Mouse (Mus musculus) thymus, postnatal 10 days (tissue): ENCODE results near the gene Caly.

ENCODE experiments used
- DNase-seq, 2 experiments: peaks; one replicate each; pipeline ENCODE4 v3.0.0; 2021; ENCODE audit warnings: low spot score in 2 of 2

The Caly gene

DNA sequence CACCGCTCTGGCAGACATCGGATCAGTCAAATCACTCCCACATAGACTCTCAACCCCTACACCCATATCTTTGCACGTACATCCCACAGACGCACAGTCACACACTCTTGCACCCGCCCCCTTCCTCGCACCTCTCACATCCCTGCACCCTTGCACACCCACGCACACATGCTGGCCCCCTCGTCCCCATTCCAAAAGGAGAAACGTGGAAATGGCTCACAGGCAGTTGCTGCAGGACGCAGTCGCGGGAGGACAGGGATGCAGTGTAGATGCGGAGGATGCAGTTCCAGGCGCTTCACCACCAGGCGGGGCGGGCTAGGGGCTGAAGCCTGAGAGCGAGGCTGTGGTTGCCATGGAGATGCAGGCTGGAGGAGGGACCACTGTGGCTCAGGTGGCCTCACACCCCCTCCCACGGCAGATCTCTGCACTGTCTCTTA, at the start of gene Caly:
Gene Caly, minus strand, starts transcription at position 307 of the 437 bp plus-strand sequence.
- peak in 1 of 2 experiments; percentile 48 for DNase-seq

DNA sequence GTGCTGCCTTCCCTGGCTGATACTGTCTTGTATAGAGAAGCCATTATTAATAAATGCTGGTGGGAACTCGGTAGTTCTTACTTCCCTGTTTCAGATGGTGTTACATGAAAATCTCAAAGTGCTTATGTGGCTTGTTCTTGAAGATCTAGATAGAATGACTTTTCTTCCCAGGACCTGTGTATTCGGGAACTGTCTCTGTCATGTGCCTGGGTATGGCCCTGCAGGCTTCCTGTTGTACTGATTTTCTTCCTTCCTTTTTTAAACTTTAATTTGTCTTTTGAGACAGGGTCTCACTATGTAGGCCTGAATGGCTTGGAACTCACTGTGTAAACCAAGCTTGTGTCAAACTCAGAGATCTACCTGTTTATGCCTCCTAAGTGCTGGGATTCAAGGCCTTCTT, 45.6 kb upstream of the Caly start:
- no peak for DNase-seq

DNA sequence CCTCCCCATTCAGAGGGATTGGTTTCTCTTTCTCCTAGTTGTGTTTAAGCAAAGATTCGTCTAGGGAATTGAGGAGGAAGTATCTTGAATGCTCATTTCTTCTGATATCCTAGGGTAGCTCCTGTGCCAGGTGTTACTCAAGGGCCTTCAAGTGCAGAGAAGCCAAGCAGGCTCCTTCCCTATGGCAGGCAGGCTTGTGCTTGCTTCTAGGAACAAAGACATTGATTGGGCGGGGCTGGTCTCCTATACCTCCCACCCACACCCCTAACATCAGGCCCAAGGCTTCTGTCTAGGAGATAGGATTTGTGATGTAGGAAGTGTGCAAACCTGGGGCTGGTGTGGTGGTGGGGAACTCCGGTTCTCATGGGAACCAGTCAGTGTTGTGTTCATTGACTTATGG, 44.6 kb upstream of the Caly start:
- DNase-seq: no peak

DNA sequence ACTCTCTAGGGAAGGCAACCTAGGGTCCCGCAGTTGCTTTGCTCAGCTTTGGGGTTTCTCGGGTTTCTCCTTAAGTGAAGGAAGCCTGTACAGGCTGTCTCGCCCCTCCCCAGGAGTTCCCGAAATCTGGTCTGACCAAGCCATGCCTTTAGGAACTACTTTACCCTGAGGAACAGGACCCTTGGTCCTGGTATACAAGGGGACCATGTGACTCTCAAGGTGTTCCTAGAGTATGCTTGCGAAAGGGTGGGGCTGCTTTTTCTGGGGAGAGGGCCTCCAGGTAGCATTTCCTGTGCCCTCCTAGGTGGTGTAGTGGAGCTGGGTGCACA, 43.6 kb upstream of the Caly start:
- DNase-seq: no peak

DNA sequence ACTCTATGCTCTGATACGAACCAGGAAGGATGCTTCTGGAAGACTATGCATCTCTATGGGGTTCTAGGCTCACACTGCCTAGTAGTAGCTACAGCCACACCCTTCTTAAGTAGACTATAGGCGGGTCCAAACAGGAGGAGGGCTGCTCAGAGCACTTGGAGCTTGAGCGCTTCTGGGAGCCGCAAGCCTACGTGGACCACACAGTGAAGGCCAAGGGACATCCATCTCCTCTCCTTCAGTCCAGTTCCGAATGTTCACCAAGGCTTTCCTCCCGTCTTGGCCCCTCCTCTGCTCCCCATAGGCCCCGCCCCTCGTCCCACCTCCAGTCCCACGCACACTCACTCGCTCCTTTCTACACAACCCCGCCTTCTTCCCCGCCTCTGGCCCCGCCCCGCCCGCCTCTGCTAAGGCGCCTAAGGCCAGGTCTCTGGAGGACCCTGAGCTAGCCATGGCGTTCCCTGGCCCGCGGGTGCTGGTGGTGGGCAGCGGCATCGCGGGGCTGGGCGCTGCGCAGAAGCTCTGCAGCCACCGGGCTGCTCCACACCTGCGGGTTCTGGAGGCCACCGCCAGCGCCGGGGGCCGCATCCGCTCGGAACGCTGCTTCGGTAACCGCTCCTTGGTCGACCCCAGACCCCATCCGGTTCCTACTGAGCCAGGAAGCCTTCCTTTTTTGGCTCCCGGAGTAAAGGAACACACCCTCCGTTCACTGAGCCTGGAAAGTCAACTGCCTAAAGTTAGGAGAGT, 43.1 kb upstream of the Caly start:
- DNase-seq: peak; percentile 84 to 85

DNA sequence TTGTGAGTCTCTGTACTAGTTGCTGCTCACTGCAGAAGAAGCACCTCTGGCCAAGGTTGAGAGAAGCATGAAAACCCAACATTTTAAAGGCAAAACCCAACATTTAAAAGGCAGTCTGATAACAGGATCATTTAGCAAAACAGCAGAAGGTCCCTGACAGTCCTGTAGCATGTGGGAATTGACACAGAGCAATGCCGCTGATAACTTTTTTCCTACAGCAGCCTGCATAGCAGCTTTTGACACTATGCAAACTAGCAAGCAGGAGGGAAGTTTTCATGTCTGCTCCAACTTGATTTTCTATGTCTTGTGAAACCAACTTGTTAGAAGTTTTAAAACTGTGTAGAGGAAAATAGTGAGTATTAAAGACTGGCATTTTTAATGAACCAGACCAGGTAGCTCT, 42.0 kb upstream of the Caly start:
- no peak for DNase-seq

DNA sequence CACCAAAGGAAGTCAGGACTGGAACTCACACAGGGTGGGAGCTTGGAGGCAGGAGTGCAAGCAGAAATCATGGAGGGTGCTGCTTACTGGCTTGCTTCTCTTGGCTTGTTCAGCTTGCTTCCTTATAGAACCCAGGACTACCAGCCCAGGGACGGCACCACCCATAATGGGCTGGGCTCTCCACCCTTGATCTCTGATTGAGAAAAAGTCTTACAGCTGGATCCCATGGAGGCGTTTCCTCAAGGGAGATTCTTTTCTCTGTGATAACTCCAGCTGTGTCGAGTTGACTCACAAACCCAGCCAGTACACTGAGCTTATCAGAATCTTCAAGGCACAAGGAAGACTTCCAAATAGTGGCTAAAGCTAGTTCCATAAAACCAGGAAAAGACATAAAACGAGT, 40.4 kb upstream of the Caly start:
- DNase-seq: no peak

DNA sequence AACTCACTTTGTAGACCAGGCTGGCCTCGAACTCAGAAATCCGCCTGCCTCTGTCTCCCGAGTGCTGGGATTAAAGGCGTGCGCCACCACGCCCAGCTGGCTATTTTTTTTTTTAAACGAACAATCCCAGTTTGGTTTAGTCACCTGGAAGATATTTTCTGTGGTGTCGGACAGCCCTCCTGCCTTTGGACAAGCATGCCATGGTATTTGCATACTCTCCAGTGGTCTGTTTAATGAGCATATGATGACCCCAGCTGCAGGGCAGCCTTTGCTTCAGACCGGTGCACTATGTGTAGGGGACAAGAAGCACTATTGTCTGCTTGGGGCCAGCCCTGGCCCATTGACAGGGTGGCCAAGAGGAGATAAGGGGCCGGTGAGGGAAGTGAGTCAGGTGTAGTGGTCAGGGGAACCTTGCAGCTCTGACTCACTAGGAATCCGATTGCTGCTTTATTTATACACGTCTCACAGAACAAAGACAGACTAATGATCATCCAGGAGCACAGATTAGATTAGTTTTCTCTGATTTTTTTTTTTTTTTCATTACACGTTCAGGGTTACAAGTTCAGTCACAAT, 39.1 kb upstream of the Caly start:
- no peak for DNase-seq

DNA sequence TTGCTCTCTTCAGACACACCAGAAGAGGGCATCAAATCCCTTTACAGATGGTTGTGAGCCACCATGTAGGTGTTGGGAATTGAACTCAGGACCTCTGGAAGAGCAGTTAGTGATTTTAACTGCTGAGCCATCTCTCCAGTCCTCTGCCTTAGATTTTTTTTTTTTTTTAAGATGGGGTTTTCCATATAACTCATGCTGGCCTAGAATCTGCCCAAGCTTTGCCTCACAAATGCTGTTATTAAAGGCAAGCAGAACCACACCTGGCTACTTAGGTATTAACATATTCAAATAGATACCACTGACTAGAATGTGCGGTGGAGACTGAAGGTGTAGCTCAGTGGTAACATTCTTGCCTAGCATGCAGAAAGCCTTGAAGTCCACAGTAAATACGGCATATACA, 38.1 kb upstream of the Caly start:
- DNase-seq: no peak

DNA sequence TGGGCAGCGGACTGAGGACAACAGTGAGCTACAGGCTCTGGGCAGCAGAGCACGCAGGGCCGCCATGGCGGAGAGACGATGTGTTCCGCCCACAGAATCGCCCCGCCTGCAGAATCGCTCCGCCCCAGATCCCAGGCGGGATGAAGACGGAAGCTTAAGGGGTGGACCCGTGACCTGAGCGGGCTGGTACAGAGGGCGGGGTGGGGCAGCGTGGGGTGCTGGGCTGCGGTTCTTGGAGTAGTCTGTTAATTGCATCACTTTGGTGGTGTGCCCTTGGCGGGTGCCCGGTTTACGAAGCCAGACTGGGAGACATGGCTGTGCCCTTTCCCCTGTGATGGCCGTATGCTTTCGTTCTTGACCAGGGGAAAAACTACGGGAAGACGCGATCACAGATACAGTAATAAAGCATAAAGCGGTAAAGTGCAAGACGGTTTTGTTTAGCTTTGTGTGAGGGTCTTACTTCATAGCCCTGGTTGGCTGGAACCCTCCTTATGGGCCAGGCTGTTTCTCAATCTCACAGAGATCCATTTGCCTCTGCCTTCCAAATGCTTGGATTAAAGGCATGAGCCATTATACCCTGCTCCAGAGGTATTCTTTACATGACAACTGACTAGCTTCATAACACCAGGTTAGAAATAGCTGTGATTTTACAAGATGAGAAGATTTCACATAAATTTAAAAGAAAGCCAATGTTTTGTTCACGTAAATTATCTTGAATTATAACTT, 34.1 kb upstream of the Caly start, which contains the start of gene Echs1:
Gene Echs1, minus strand, starts transcription at position 148 of the 726 bp plus-strand sequence.
- DNase-seq: peak; percentile 77 to 78

DNA sequence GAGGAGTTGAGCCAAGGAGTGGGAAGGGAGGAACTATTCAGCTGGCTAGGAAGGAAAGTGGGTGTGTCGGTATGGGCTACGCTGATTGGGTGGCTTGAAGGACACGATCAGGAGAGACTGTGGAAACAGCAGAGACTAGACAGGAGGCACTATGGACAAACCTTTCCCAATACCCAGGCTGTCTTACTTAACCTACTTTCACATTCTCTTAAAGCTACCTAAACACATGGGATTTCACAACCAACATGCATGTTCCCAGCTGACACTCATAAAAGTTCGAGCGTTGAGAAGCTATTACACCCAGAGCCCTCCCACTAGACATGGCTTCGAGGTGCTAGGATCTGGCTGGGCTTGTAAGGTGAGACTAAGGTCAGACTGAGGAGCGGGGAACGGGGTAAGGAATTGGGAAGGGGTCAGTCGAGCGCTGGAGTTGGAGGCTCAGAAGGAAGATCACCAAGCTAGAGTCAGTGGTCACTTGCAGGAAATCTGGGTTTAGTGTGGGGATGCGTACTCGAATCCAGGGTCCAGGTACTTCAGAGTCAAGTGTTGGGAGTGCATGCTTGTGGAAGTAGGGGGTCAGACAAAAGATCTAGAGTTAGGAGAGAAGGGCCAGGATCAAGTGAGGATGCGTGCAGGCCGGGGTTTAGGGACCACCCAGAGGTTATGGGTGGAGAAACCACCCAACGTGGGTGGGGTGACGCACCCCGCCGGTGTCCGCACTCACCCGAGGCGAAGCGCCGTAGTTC, 33.4 kb upstream of the Caly start, which contains the start of gene Paox:
Gene Paox, plus strand, starts transcription at position 217 of the 746 bp plus-strand sequence.
- DNase-seq: no peak

DNA sequence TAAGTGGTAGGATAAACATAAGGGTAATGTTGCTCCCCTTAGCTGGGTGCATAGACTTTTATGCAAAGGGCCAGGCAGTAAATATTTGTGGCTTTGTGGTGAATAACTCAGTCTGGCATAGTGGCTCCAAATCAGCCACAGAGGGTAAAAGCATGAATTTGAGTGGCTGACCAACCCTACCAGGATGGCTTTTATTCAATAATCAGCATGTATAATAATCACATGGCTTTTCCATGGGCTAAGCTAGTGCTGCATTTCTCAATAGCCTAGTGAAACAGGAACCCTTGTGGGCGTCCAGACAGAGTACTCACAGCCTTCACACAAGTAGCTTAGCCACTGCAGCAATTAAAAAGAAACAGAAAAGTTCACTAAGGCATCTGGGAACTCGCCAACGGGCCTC, 29.6 kb upstream of the Caly start:
- no peak for DNase-seq

DNA sequence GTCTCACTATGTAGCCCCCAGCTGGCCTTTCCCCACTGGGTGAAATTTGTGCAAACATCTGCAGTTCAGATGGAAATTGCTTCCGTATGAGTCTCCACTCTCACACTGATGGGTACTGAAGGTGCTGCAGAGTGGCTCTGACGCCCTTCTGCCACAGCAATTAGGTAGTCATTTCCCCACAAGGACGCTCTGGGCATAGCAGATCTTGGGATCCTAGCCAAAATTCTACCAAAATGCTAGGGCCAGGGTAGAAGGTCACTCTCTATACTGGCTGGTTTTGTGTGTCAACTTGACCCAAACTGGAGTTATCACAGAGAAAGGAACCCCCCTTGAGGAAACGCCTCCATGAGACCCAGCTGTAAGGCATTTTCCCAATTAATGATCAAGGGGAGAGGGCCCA, 21.7 kb upstream of the Caly start:
- no peak for DNase-seq

DNA sequence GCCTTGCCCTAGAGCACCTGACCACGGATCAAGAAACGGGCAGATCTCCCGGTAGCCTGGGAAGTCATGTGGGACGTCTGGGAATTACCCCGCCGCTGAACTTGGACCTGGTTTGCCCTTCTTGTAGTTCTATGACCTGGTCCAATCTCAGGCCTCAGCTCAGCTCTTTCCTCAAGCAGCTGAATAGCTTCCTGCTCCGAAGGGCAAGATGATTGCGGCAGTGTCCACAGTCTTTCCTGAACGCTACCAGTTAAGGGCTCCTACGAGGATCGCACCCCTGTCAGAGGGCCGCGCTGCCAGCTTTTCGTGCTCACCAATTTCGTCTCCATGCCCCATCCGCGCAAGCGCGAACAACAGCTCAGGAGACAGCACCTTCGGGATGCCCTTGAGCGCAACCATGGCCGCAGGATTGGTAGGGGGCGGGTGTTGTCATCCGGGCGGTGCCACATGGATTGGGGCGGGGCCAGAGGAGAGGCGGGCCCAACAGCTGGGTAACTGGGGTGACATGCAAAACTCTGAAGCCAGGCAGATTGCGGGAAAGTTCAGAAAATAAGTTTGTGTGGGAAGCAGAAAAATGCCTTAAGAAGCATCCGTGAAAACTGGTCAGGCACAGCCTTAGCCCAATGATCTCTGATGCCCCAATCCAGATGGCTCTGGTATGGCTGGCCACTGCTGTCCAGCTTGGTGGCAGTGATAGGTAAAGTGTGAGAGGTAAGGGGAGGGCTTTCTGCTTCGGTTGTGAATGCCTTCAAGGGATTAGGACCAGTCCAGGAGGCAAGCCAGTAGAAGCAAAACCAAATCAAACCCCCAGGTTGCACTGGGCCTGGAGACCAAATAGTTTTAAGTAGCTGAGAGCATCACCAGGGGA, 19.9 kb upstream of the Caly start, which contains the start of gene Fuom:
Gene Fuom, minus strand, starts transcription at position 449 of the 868 bp plus-strand sequence.
- DNase-seq: peak; percentile 80 to 81

DNA sequence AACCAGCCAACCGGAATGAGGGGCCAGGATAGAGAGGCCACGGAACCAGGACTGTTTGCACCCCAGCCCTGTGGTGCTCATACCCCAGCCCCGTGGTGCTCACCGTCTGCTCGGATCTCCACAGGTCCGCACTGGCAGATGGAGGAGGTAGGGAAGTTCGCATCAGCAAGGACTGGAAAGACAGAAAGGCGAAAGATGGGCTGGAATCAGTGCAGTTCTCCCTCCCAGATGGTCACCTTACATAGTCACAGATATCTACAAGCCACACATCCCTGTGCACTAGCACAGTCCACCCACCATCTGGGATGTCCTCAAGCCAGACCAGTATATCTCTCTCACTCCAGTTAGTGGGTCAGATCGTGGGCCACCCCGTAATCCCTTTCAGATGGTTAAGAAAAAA, 19.1 kb upstream of the Caly start:
- DNase-seq: no peak

DNA sequence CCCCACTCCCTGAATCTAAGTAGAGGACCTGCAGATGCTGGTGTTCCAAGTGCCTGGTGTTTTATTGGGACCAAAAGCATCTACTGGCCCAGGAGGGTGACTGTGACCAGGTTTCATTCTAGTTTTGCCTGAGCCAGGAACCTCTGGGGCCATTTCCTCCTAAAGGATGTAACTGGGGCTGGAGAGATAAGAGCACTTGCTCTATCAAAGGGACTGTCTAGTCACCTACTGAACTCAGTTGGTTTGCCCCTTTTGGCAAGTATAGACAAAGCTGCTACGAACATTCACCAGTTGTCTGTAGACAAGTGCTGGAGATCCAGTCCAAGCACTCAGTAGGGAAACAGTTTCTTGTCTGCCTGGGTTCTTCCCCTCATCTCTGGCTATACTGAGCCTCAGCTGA, 16.1 kb upstream of the Caly start:
- no peak for DNase-seq

DNA sequence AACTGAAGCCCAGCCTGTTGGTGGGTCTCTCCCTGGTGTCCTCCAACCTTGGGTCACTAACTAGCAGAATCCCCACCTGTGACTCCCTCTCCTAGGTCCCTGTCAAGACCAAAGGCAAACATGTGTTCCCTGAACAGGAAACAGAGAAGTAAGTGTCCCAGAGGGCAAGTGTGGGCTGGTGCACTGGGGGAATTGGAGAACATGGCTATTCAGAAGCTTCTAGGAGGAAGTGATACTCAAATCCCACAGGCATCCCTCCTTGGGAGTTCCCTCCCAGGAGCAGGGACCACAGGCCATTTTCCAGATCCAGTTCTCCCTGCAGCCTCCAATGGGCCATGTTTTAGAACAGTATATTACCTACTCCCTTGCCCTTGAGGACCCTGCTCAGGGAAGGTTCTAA, 13.7 kb upstream of the Caly start:
- no peak for DNase-seq

DNA sequence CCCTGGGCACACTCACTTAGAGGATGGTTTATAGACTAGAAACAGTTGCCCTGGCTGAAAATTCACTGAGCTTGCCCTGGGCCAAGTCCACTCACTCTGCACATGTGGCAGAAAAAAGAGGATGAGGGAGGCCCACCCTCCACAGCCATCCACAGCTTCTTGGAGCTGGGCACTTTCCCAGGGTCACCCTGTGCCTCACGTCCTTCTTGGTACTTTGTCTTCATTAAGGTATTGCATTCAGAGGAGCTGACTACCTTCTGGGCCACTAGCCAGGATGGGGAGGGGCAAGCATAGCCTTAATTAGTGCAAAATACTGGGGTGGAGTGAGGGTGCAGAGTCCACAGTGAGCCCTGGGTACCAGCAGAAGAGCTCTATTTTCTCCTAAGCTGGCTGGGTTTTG, 13.2 kb upstream of the Caly start:
- DNase-seq: no peak

DNA sequence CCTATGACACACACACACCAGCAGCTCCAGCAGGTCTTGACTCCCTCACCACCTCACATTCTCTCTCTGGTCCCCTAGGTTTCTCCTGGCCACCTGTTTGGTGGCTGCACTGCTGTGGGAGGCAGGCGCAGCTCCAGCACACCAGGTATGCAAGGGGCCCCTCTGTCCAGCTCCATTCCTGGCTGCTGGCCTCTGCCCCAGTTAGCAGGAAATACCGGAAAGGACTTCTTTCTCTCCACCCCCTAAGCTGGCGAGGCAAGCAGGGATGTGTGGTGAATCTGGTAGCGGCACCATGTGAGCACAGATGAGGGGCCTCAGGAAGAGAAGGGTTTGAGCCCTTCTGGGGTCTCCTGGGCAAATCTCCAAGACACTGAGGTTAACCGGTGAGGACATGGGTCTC, 12.6 kb upstream of the Caly start:
- DNase-seq: no peak

DNA sequence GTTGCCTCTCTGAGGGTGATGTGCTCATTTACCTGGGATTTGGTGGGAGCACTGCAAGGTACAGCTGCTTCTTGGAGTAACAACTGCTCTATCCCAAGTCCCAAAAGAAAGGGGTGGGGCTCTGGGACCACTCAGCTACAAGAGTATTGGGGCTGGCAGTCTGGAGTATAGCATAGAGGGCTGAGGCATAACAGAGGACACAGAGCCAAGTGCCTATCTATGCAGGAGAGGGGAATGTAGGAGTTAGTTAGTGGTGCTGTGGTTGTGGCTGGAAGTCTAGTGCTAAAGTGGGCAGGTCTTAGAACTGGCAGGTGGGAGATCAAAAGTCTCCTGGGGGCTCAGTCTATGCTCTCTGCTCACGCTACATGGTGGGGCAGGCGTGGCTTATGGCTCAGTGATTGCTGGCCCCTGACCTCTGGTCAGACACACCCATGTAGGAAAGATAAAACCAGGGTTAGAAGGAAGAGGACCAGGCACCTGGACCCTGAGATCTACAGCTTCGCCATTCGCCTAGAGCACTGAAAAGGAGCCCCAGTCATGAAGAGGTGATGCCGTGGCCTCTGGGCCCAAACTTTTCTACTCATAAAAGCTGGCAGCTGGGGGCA, 10.7 kb upstream of the Caly start, which contains the start of gene Prap1:
Gene Prap1, plus strand, starts transcription at position 472 of the 605 bp plus-strand sequence.
- DNase-seq: no peak

DNA sequence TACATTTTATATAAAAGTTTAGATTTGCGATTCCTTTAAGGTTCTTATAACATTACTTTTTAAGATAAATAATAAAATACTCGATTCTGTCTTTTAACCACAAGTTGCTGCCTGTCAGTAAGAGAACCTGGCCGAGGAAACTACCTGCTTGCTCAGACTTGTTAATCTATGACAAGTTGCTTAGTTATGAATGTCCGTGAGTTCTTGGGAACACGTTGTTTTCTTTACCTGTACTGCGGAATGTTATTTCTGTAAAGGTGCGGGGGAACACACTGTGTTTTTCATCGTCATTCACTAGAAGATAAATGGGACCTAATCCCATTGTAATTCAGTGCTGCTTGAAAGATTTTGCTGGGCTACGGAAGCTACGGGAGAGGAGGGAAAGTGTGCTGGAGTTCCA, 8.3 kb upstream of the Caly start:
- DNase-seq: no peak
